Mouse (Mus musculus) left cerebral cortex, postnatal 14 days (tissue): Measurements from ENCODE around the gene Zfp850. TPM values are rescaled to one million over a fixed set of nuclear protein-coding genes. Genes with fewer than 3 reads are reported as not detected.
"Not testable (repeated sequence)": the region's sequence is repeated elsewhere in the genome, so short reads cannot be mapped to it uniquely, and the experiment has no call there.

Experiments used
- DNase-seq, 2 experiments: peaks; one replicate each; pipeline ENCODE4 v3.0.0; 2021 to 2022; ENCODE audit warnings: low spot score in 2 of 2, mixed read lengths in 1 of 2
- intact Hi-C: fragments of 180-260 bp; cut with DNase I; formaldehyde crosslinking; loops from one replicate; pipeline ENCODE4 v1.15.1; 2025
- long read RNA-seq, 2 experiments: library from polyadenylated mRNA; stranded (forward); transcript quantifications; one replicate each; pipeline ENCODE4 v2.0.0; 2021
- total RNA-seq, 2 experiments: library from RNA; stranded (reverse); gene quantifications; 2 replicates each; pipeline ENCODE4 v1.2.3; 2021

Zfp850 gene
- 1 to 10 TPM; 4.5 to 4.9 TPM for total RNA-seq
- long read RNA-seq, experiment 1, full-length matches to known transcripts: 1 of 8 reads
- long read RNA-seq, experiment 1, partial matches to known transcripts: 0 of 8 reads
- long read RNA-seq, experiment 1, other reads (novel, unspliced or antisense): 7 of 8 reads
- long read RNA-seq, experiment 2, partial matches to known transcripts: 0 of 6 reads
- long read RNA-seq, experiment 2, other reads (novel, unspliced or antisense): 6 of 6 reads

GRCm38 (mm10) chr7:28013549-28014444, at the start of gene Zfp850:
Gene Zfp850 (minus strand): TSS chr7:28014115.
- intact Hi-C loops: no loop called here
- peak; percentile 63 to 80 for DNase-seq

- no peak for DNase-seq
- intact Hi-C loops: no loop called here
Observed at GRCm38 (mm10) chr7:28059972-28060371, 46.1 kb upstream of the Zfp850 start.

- no peak for DNase-seq
- intact Hi-C loops: loop anchor here (5.0 kb wide), 3 partner anchors 49 to 249 kb away; partner anchors contain the start of gene Dll3
Observed at GRCm38 (mm10) chr7:28053046-28053930, 39.4 kb upstream of the Zfp850 start.

GRCm38 (mm10) chr7:28050584-28050983, 36.7 kb upstream of the Zfp850 start:
- no peak for DNase-seq
- intact Hi-C loops: loop anchor here (2.0 to 5.0 kb wide), 4 partner anchors 52 to 252 kb away; partner anchors contain the start of genes Dll3 and Fbl

GRCm38 (mm10) chr7:28049476-28050409, 35.8 kb upstream of the Zfp850 start, which contains the start of gene Psmc4:
Gene Psmc4 (minus strand): TSS chr7:28050101.
- peak; percentile 99 for DNase-seq
- intact Hi-C loops: loop anchor here (2.0 to 5.0 kb wide), 4 partner anchors 53 to 253 kb away; partner anchors contain the start of genes Dll3 and Fbl

GRCm38 (mm10) chr7:28044524-28044923, 30.6 kb upstream of the Zfp850 start:
- DNase-seq: no peak
- intact Hi-C loops: no loop called here

- intact Hi-C loops: no loop called here
Observed at GRCm38 (mm10) chr7:28014445-28014810, 513 bp upstream of the Zfp850 start.

GRCm38 (mm10) chr7:28010271-28010670, 3.6 kb downstream of the Zfp850 start:
- intact Hi-C loops: no loop called here
- peak; percentile 17 to 20 for DNase-seq

More at GRCm38 (mm10) chr7:28014445-28014810, 513 bp upstream of the Zfp850 start:
- DNase-seq: no peak

- intact Hi-C loops: no loop called here
- DNase-seq: no peak
Observed at GRCm38 (mm10) chr7:27982197-27982596, 31.7 kb downstream of the Zfp850 start.

GRCm38 (mm10) chr7:27978683-27979528, 35.0 kb downstream of the Zfp850 start, which contains the start of gene Zfp780b:
Gene Zfp780b (minus strand): TSS chr7:27979171.
- DNase-seq: peak; percentile 76
- intact Hi-C loops: no loop called here

- intact Hi-C loops, DNase-seq: not testable (repeated sequence)
Observed at GRCm38 (mm10) chr7:27949451-27949850, 64.5 kb downstream of the Zfp850 start.

- DNase-seq: peak in 1 of 2 experiments; percentile 30
- intact Hi-C loops: not testable (repeated sequence)
Observed at GRCm38 (mm10) chr7:27941869-27942268, 72.0 kb downstream of the Zfp850 start.

Other genes with a start within 250 kb of the Zfp850 start
- 1 to 10 TPM; 8.1 to 8.7 TPM for gene Zfp626, start 206.9 kb downstream of the Zfp850 start, total RNA-seq
- 1 to 10 TPM; 4.0 to 4.5 TPM for gene Zfp59, start 175.5 kb downstream of the Zfp850 start, total RNA-seq
- 1 to 10 TPM; 1.5 to 2.3 TPM for gene Zfp607a, start 156.6 kb downstream of the Zfp850 start, total RNA-seq
- gene Zfp974, start 84.7 kb downstream of the Zfp850 start, total RNA-seq: 10 to 100 TPM; 12.9 to 13.1 TPM
- gene Zfp780b, start 34.9 kb downstream of the Zfp850 start, total RNA-seq: 10 to 100 TPM; 22.2 to 22.5 TPM
- gene Psmc4, start 36.0 kb upstream of the Zfp850 start, total RNA-seq: 100 to 1,000 TPM; 128 to 130 TPM
- under 1 TPM; 0.08 to 0.15 TPM for gene Fcgbp, start 57.1 kb upstream of the Zfp850 start, total RNA-seq
- not detected for gene 9530053A07Rik, start 115.4 kb upstream of the Zfp850 start, total RNA-seq
- gene Fbl, start 155.6 kb upstream of the Zfp850 start, total RNA-seq: 10 to 100 TPM; 62.5 to 63.5 TPM
- 10 to 100 TPM; 40.5 to 42.3 TPM for gene Dyrk1b, start 165.4 kb upstream of the Zfp850 start, total RNA-seq